Mouse (Mus musculus) embryonic facial prominence, embryonic 12.5 days (tissue): ENCODE data around the gene Rab25. TPM values are rescaled to one million over a fixed set of nuclear protein-coding genes. Genes with fewer than 3 reads are reported as not detected.
"Not testable (repeated sequence)": the region's sequence is repeated elsewhere in the genome, so short reads cannot be mapped to it uniquely, and the experiment has no call there.

Source experiments
- ATAC-seq: fragments of 200-750 bp; cut with Nextera tagmentation; 2 replicates; pipeline ENCODE4 v1.8.0; 2017; ENCODE audit not compliant: insufficient number of reproducible peaks, insufficient read depth, low FRiP score, low TSS enrichment
- H3K27ac ChIP-seq: fragments of 300-500 bp; sonication (generic); 2 replicates; pipeline ENCODE4 v1.5.1; 2016; ENCODE audit warnings: mild to moderate bottlenecking
- H3K27me3 ChIP-seq: fragments of 300-500 bp; sonication (generic); 2 replicates; pipeline ENCODE4 v1.6.1; 2016; ENCODE audit warnings: mild to moderate bottlenecking, moderate library complexity
- H3K36me3 ChIP-seq: fragments of 300-500 bp; sonication (generic); 2 replicates; pipeline ENCODE4 v1.6.1; 2016; ENCODE audit warnings: mild to moderate bottlenecking
- H3K4me1 ChIP-seq: fragments of 300-500 bp; sonication (generic); 2 replicates; pipeline ENCODE4 v1.6.1; 2016
- H3K4me2 ChIP-seq: fragments of 300-500 bp; sonication (generic); replicated peaks from 2 replicates; pipeline ENCODE4 v1.6.1; 2016; ENCODE audit warnings: mild to moderate bottlenecking, moderate library complexity
- H3K4me3 ChIP-seq: fragments of 300-500 bp; sonication (generic); 2 replicates; pipeline ENCODE4 v1.5.1; 2016; ENCODE audit warnings: mild to moderate bottlenecking
- H3K9ac ChIP-seq: fragments of 300-500 bp; sonication (generic); 2 replicates; pipeline ENCODE4 v1.6.1; 2016; ENCODE audit warnings: mild to moderate bottlenecking, moderate library complexity
- H3K9me3 ChIP-seq: fragments of 300-500 bp; sonication (generic); 2 replicates; pipeline ENCODE4 v1.6.1; 2016; ENCODE audit warnings: mild to moderate bottlenecking, moderate library complexity
- WGBS: fragments of 180-500 bp; shearing (Covaris S2); methylation state at CpG from one replicate; pipeline ENCODE4 v1.1.7; 2016; 5-methylcytosine and 5-hydroxymethylcytosine counted together
- polyA plus RNA-seq: library from polyadenylated mRNA; unstranded; fragments of >200 nt; fragmentation: Nextera tagmentation; extraction: Ambion mirVana; gene quantifications from 2 replicates; pipeline ENCODE4 v1.2.1, GENCODE M21; 2016

Rab25 gene
- polyA plus RNA-seq, 1 experiment from 2014 or later = 5.5 TPM

GRCm38 (mm10) chr3:88578498-88579424 is 30.7 kb upstream of the Rab25 start:
- Histone ChIP-seq H3K4me3 (peak overlapping the region; percentile 93), H3K4me2 (peak overlapping the region; percentile 82), H3K27me3 (no peaks in the 10 kb centered on the region), H3K27ac (no peak overlapping the region), H3K4me1 (peaks cover 7% of the 10 kb centered on the region), H3K36me3 (peaks cover 21% of the 10 kb centered on the region), H3K9me3 (no peaks in the 10 kb centered on the region), H3K9ac (peak overlapping the region; percentile 88; the same call in 1 of the 2 replicates)
- WGBS = 48% methylated on average over 8 of the region's 8 CpGs
- peak; percentile 54; the same call in 1 of the 2 replicates for ATAC-seq

GRCm38 (mm10) chr3:88577846-88578245 is 29.7 kb upstream of the Rab25 start:
- H3K4me2 ChIP-seq, H3K9me3 ChIP-seq, ATAC-seq, H3K4me3 ChIP-seq, H3K27me3 ChIP-seq, H3K9ac ChIP-seq, H3K4me1 ChIP-seq, H3K27ac ChIP-seq: not testable (repeated sequence)
- 83% methylated on average over 5 of the region's 5 CpGs for WGBS
- peaks cover 12% of the 10 kb centered on the region for H3K36me3 ChIP-seq

DNA sequence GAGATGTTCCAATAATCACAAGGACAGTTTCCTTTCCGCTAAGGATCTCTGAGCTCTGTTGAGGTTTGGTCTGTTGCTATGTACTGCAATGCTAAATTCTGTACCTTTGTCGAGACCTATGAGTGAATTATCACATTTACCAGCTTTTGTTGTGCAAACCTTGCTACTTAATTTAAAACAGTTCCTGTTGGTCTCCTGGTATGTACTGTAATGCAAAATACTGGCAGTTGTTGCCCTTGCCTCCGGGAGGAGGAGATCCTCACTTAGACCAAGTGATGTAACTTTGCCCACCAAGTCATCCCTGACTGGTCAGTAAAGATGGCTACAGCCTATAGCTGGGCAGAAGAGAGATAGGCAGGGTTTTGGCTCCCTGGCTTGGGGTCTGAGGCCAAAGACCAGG is 27.4 kb upstream of the Rab25 start, which contains the start of gene Ssr2:
Gene Ssr2 (plus strand): TSS at position 337 of the 400 bp plus-strand sequence.
- H3K9me3 ChIP-seq = no peaks in the 10 kb centered on the region
- 85% methylated on average over 3 of the region's 3 CpGs for WGBS
- no peak within 1 kb of the TSS for H3K27ac ChIP-seq
- no peak within 1 kb of the TSS for H3K9ac ChIP-seq
- H3K4me1 ChIP-seq = peaks cover 6% of the 10 kb centered on the region
- no peak for ATAC-seq
- H3K36me3 ChIP-seq = 0 out of 2 replicates have a peak, but pooled peaks cover 4% of the 10 kb centered on the region
- H3K4me2 ChIP-seq = no peak within 1 kb of the TSS
- no peaks in the 10 kb centered on the region for H3K27me3 ChIP-seq
- H3K4me3 ChIP-seq = no peak within 1 kb of the TSS

- no peak for ATAC-seq
- Histone ChIP-seq H3K27ac (no peak overlapping the region), H3K27me3 (no peaks in the 10 kb centered on the region), H3K36me3 (peaks cover 21% of the 10 kb centered on the region), H3K4me2 (no peak overlapping the region), H3K9ac (no peak overlapping the region), H3K4me1 (no peaks in the 10 kb centered on the region), H3K9me3 (no peaks in the 10 kb centered on the region), H3K4me3 (no peak overlapping the region)
- 87% methylated on average over 2 of the region's 2 CpGs for WGBS
Measured at GRCm38 (mm10) chr3:88573810-88574209, 25.7 kb upstream of the Rab25 start.

- H3K27ac ChIP-seq = no peak overlapping the region
- H3K9ac ChIP-seq = no peak overlapping the region
- no peak overlapping the region for H3K4me2 ChIP-seq
- no peaks in the 10 kb centered on the region for H3K4me1 ChIP-seq
- no peak for ATAC-seq
- H3K9me3 ChIP-seq = no peaks in the 10 kb centered on the region
- 76% methylated on average over 2 of the region's 2 CpGs for WGBS
- no peaks in the 10 kb centered on the region for H3K27me3 ChIP-seq
- H3K36me3 ChIP-seq = peaks cover 31% of the 10 kb centered on the region
- H3K4me3 ChIP-seq = no peak overlapping the region
Measured at GRCm38 (mm10) chr3:88572835-88573234, 24.7 kb upstream of the Rab25 start.

DNA sequence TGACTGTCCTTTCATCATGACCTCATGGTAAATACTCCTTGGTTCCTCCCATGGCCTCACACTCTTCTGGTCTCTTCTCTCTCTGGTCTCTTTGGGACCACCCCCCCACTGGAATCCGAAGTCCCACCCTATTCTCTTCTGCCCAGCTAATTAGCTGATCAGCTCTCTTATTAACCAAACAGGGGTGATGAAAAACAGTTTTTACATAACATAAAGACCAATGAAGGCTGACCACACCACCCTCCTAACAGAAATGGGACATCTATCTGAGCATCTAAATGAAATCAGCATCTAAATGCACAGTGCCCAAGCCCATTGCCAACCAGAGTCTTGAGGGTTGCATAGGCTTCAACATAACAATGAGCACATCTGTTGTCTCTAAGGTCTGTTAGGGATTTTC is 23.8 kb upstream of the Rab25 start:
- H3K4me1 ChIP-seq = no peaks in the 10 kb centered on the region
- ATAC-seq = no peak
- H3K4me3 ChIP-seq = no peak overlapping the region
- H3K9ac ChIP-seq = no peak overlapping the region
- H3K27ac ChIP-seq = no peak overlapping the region
- H3K36me3 ChIP-seq = peaks cover 40% of the 10 kb centered on the region
- no peaks in the 10 kb centered on the region for H3K9me3 ChIP-seq
- 76% methylated on average over 1 of the region's 1 CpGs for WGBS
- H3K27me3 ChIP-seq = no peaks in the 10 kb centered on the region
- H3K4me2 ChIP-seq = no peak overlapping the region

GRCm38 (mm10) chr3:88570341-88570740 is 22.2 kb upstream of the Rab25 start:
- Histone ChIP-seq H3K4me1 (no peaks in the 10 kb centered on the region), H3K27me3 (no peaks in the 10 kb centered on the region), H3K4me2 (no peak overlapping the region), H3K9ac (no peak overlapping the region), H3K36me3 (peaks cover 55% of the 10 kb centered on the region), H3K4me3 (no peak overlapping the region), H3K27ac (no peak overlapping the region), H3K9me3 (no peaks in the 10 kb centered on the region)
- ATAC-seq = no peak
- 95% methylated on average over 10 of the region's 10 CpGs for WGBS

- Histone ChIP-seq H3K4me2 (no peak overlapping the region), H3K4me1 (no peaks in the 10 kb centered on the region), H3K9ac (no peak overlapping the region), H3K4me3 (no peak overlapping the region), H3K9me3 (no peaks in the 10 kb centered on the region), H3K27me3 (no peaks in the 10 kb centered on the region), H3K27ac (no peak overlapping the region), H3K36me3 (peaks cover 62% of the 10 kb centered on the region)
- ATAC-seq = no peak
- 95% methylated on average over 5 of the region's 5 CpGs for WGBS
Measured at GRCm38 (mm10) chr3:88569694-88570093, 21.6 kb upstream of the Rab25 start.

DNA sequence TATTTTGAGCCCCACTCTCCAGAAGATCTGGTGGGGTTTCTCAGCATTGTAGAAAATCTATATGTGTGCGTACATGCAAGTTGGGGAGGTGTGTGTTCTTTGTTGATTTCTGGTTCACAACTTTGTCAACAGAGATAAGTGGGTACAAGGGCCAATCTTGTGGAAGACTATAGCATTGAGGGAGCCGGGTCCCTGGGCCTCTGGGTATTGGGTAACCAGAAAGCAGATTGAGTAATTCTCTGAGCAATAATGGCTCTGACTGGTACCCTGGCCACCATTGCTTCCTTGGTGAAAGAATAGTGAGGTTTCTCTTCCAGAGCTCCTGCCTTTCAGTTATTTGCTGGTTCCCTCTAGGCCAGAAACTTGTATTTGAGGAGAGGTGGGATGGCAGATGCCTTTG is 21.0 kb upstream of the Rab25 start:
- Histone ChIP-seq H3K4me1 (no peaks in the 10 kb centered on the region), H3K27ac (no peak overlapping the region), H3K27me3 (no peaks in the 10 kb centered on the region), H3K9ac (no peak overlapping the region), H3K4me3 (no peak overlapping the region), H3K9me3 (no peaks in the 10 kb centered on the region), H3K36me3 (peaks cover 68% of the 10 kb centered on the region), H3K4me2 (no peak overlapping the region)
- ATAC-seq = no peak
- 96% methylated on average over 2 of the region's 2 CpGs for WGBS

DNA sequence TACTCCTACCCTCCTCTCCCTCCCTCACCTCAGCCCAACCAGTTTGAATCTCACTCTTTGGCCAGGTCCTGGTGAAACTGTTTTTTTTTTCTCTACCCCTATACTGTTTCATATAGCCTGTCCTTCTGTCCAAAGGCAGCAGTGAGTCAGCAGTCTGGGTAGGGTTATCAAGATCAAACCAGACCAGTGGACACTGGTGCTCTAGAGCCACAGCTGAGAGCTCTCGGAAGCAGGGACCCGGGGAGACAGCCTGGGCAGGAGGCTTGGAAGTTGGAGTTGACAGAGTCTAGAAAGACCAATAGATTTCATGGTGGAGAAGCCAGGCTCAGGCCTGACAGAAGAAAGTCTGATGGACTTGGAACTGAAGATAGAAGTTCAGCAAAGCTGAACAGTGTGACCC is 20.5 kb upstream of the Rab25 start:
- no peak overlapping the region for H3K4me3 ChIP-seq
- 96% methylated on average over 2 of the region's 2 CpGs for WGBS
- H3K4me2 ChIP-seq = no peak overlapping the region
- no peaks in the 10 kb centered on the region for H3K9me3 ChIP-seq
- H3K4me1 ChIP-seq = no peaks in the 10 kb centered on the region
- H3K9ac ChIP-seq = no peak overlapping the region
- H3K27me3 ChIP-seq = no peaks in the 10 kb centered on the region
- H3K27ac ChIP-seq = no peak overlapping the region
- ATAC-seq = no peak
- peaks cover 72% of the 10 kb centered on the region for H3K36me3 ChIP-seq

DNA sequence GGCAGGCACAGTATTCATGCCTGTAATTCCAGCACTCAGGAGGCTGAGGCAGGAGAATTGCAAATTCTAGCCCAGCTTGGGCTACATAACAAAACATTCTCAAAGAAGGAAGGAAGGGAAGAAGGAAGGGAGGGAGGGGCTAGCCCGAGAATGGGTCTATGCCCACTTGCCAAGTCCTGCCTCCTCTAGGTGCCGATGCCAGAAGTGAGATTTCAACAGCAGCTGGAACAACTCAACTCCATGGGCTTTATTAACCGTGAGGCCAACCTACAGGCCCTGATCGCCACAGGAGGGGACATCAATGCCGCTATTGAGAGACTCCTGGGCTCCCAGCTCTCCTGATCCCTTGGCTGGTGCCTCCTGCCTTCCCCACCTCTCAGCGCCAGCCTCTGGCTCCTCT is 19.8 kb upstream of the Rab25 start:
- H3K9me3 ChIP-seq = no peaks in the 10 kb centered on the region
- WGBS = 97% methylated on average over 6 of the region's 6 CpGs
- peaks cover 80% of the 10 kb centered on the region for H3K36me3 ChIP-seq
- no peak for ATAC-seq
- H3K9ac ChIP-seq = no peak overlapping the region
- no peaks in the 10 kb centered on the region for H3K4me1 ChIP-seq
- no peak overlapping the region for H3K4me2 ChIP-seq
- H3K27me3 ChIP-seq = no peaks in the 10 kb centered on the region
- H3K4me3 ChIP-seq = no peak overlapping the region
- H3K27ac ChIP-seq = no peak overlapping the region

DNA sequence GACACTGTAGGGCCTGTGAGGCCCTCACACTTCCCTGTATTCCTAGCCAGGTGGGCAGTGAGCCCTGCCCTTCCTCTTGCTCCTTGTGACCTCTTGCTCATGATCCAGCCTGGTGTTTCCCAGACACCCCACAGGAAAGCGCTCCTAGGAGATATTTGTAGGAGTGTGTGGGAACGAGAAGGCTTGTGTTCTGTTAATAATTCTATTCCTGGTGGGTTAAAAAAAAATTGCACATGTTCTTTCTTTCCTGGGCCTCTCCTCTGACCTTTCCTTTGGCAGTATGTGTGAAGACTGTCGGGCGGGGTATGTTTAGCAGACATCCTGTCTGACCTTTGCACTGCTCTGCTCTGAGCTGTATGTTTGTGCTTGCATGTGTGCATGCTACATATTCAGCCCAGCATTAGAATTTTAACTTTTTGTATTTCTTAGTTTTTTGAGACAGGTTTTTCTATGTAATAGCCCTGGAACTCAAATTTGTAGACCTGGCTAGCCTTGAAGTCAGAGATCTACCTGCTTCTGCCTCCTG is 18.5 kb upstream of the Rab25 start:
- peaks cover 93% of the 10 kb centered on the region for H3K36me3 ChIP-seq
- no peak overlapping the region for H3K4me2 ChIP-seq
- H3K4me3 ChIP-seq = no peak overlapping the region
- no peaks in the 10 kb centered on the region for H3K27me3 ChIP-seq
- H3K9me3 ChIP-seq = no peaks in the 10 kb centered on the region
- 87% methylated on average over 4 of the region's 4 CpGs for WGBS
- no peak for ATAC-seq
- H3K4me1 ChIP-seq = no peaks in the 10 kb centered on the region
- H3K27ac ChIP-seq = no peak overlapping the region
- H3K9ac ChIP-seq = no peak overlapping the region
